Mouse (Mus musculus): ENCODE data around the gene Dmrtb1. TPM values are rescaled to one million over a fixed set of nuclear protein-coding genes. Genes with fewer than 3 reads are reported as not detected.

The Dmrtb1 gene
- polyA plus RNA-seq, 1 experiment from 2014 or later = not detected

DNA sequence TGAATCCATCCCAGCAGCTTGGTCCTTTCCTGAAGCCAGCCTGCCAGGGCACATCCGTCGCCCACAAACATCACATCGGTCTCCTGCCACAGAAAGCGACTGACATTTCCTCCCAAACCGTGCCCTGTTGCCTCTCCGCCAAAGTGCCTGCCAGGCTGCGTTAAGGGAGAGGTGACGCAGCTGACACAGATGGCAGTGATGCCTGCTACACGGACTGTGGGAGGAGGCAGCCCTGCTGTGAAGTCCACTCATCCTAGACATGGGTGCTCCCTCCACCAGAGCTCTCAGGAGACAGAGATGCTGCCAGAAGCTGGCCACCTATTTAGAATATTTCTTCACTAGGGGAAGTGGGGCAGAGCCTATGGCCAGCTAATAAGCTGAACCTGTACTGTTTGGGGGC is 41.4 kb upstream of the Dmrtb1 start:
- 75% methylated on average over 9 of the region's 9 CpGs for WGBS

GRCm38 (mm10) chr4:107720043-107720830 is 36.2 kb upstream of the Dmrtb1 start:
- Histone ChIP-seq H3K36me3 (ENCODE audit: control insufficient read depth, insufficient read depth) (no peaks in the 10 kb centered on the region), H3K27me3 (replicated peaks; ENCODE audit: control insufficient read depth, insufficient read depth, low read length) (no peaks in the 10 kb centered on the region), H3K4me3 (ENCODE audit: low read depth, low read length) (no peak overlapping the region), H3K9me3 (ENCODE audit: control insufficient read depth) (no peaks in the 10 kb centered on the region), H3K4me1 (replicated peaks; ENCODE audit: control insufficient read depth, insufficient read depth, low read length) (no peaks in the 10 kb centered on the region), H3K9ac (ENCODE audit: low read depth, low read length) (no peak overlapping the region), H3K27ac (ENCODE audit: low read depth, low read length) (no peak overlapping the region), H3K4me2 (replicated peaks; ENCODE audit: low read depth) (no peak overlapping the region)
- TF ChIP-seq CTCF (IDR thresholded peaks at IDR 0.05; ENCODE audit: low read depth) = no peak
- WGBS = 48% methylated on average over 11 of the region's 11 CpGs
- ATAC-seq = no peak

More for the DNA sequence above, 41.4 kb upstream of the Dmrtb1 start:
- H3K36me3 ChIP-seq (ENCODE audit: control insufficient read depth, insufficient read depth) = no peaks in the 10 kb centered on the region
- TF ChIP-seq CTCF (IDR thresholded peaks at IDR 0.05; ENCODE audit: low read depth) = no peak
- no peaks in the 10 kb centered on the region for H3K4me1 ChIP-seq (replicated peaks; ENCODE audit: control insufficient read depth, insufficient read depth, low read length)
- H3K4me2 ChIP-seq (replicated peaks; ENCODE audit: low read depth) = no peak overlapping the region
- no peak overlapping the region for H3K4me3 ChIP-seq (ENCODE audit: low read depth, low read length)
- no peaks in the 10 kb centered on the region for H3K9me3 ChIP-seq (ENCODE audit: control insufficient read depth)
- no peak for ATAC-seq
- H3K27me3 ChIP-seq (replicated peaks; ENCODE audit: control insufficient read depth, insufficient read depth, low read length) = no peaks in the 10 kb centered on the region
- H3K9ac ChIP-seq (ENCODE audit: low read depth, low read length) = no peak overlapping the region
- H3K27ac ChIP-seq (ENCODE audit: low read depth, low read length) = no peak overlapping the region

DNA sequence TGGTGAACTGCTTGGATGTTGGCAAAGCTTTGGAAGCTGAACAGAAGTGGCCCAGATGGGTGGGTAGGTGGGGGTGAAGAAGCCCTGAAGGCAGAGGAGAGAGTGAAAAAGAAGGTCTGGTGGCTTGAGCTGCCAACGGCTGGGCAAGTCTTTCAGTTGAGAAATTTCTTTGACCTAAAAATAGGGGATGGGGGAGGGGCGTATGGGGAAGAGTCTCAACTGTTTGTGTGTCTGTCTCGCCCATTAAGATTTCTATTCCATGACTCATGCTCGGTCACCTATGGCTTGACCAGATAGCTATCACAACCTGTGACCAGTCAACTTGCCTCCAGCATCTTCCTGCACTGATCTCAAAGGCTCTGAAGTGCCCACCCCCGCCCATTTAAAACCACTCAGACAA is 35.1 kb upstream of the Dmrtb1 start:
- Histone ChIP-seq H3K36me3 (ENCODE audit: control insufficient read depth, insufficient read depth) (no peaks in the 10 kb centered on the region), H3K27ac (ENCODE audit: low read depth, low read length) (no peak overlapping the region), H3K27me3 (replicated peaks; ENCODE audit: control insufficient read depth, insufficient read depth, low read length) (no peaks in the 10 kb centered on the region), H3K9ac (ENCODE audit: low read depth, low read length) (no peak overlapping the region), H3K4me1 (replicated peaks; ENCODE audit: control insufficient read depth, insufficient read depth, low read length) (no peaks in the 10 kb centered on the region), H3K4me2 (replicated peaks; ENCODE audit: low read depth) (no peak overlapping the region), H3K9me3 (ENCODE audit: control insufficient read depth) (no peaks in the 10 kb centered on the region), H3K4me3 (ENCODE audit: low read depth, low read length) (no peak overlapping the region)
- TF ChIP-seq CTCF (IDR thresholded peaks at IDR 0.05; ENCODE audit: low read depth) = no peak
- ATAC-seq = no peak
- 66% methylated on average over 5 of the region's 5 CpGs for WGBS

DNA sequence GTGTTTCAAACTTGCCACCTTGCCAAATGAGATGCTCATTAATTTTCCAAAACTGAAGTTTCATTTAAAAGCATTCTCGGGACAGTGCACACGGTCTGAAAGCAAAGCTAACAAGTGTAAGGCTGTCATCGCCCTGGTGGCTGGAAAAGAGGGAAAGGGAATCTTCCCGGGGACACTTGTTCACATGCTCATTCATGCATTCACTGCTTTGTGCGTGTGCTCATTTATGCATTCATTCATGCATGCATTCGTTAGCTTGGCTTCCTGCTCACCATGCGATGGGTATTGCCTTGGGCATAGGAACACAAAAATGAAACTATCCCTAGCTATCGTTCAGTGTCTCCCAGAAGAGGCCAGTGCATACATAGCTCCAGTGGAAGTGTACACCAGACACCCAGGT is 34.7 kb upstream of the Dmrtb1 start:
- Histone ChIP-seq H3K27me3 (replicated peaks; ENCODE audit: control insufficient read depth, insufficient read depth, low read length) (no peaks in the 10 kb centered on the region), H3K36me3 (ENCODE audit: control insufficient read depth, insufficient read depth) (no peaks in the 10 kb centered on the region), H3K27ac (ENCODE audit: low read depth, low read length) (no peak overlapping the region), H3K4me1 (replicated peaks; ENCODE audit: control insufficient read depth, insufficient read depth, low read length) (no peaks in the 10 kb centered on the region), H3K9ac (ENCODE audit: low read depth, low read length) (no peak overlapping the region), H3K4me2 (replicated peaks; ENCODE audit: low read depth) (no peak overlapping the region), H3K9me3 (ENCODE audit: control insufficient read depth) (no peaks in the 10 kb centered on the region), H3K4me3 (ENCODE audit: low read depth, low read length) (no peak overlapping the region)
- ATAC-seq = no peak
- WGBS = 83% methylated on average over 8 of the region's 8 CpGs
- no peak for TF ChIP-seq CTCF (IDR thresholded peaks at IDR 0.05; ENCODE audit: low read depth)

GRCm38 (mm10) chr4:107717718-107718313 is 33.8 kb upstream of the Dmrtb1 start:
- Histone ChIP-seq H3K4me2 (replicated peaks; ENCODE audit: low read depth) (no peak overlapping the region), H3K4me3 (ENCODE audit: low read depth, low read length) (no peak overlapping the region), H3K27me3 (replicated peaks; ENCODE audit: control insufficient read depth, insufficient read depth, low read length) (no peaks in the 10 kb centered on the region), H3K36me3 (ENCODE audit: control insufficient read depth, insufficient read depth) (no peaks in the 10 kb centered on the region), H3K4me1 (replicated peaks; ENCODE audit: control insufficient read depth, insufficient read depth, low read length) (no peaks in the 10 kb centered on the region), H3K9me3 (ENCODE audit: control insufficient read depth) (no peaks in the 10 kb centered on the region), H3K27ac (ENCODE audit: low read depth, low read length) (no peak overlapping the region), H3K9ac (ENCODE audit: low read depth, low read length) (no peak overlapping the region)
- WGBS = 73% methylated on average over 8 of the region's 8 CpGs
- TF ChIP-seq CTCF (IDR thresholded peaks at IDR 0.05; ENCODE audit: low read depth) = no peak
- no peak for ATAC-seq

- H3K36me3 ChIP-seq (ENCODE audit: control insufficient read depth, insufficient read depth) = no peaks in the 10 kb centered on the region
- H3K27ac ChIP-seq (ENCODE audit: low read depth, low read length) = no peak overlapping the region
- no peaks in the 10 kb centered on the region for H3K27me3 ChIP-seq (replicated peaks; ENCODE audit: control insufficient read depth, insufficient read depth, low read length)
- no peak for ATAC-seq
- no peak overlapping the region for H3K4me3 ChIP-seq (ENCODE audit: low read depth, low read length)
- 65% methylated on average over 9 of the region's 9 CpGs for WGBS
- H3K4me2 ChIP-seq (replicated peaks; ENCODE audit: low read depth) = no peak overlapping the region
- no peak overlapping the region for H3K9ac ChIP-seq (ENCODE audit: low read depth, low read length)
- no peaks in the 10 kb centered on the region for H3K9me3 ChIP-seq (ENCODE audit: control insufficient read depth)
- no peaks in the 10 kb centered on the region for H3K4me1 ChIP-seq (replicated peaks; ENCODE audit: control insufficient read depth, insufficient read depth, low read length)
- TF ChIP-seq CTCF (IDR thresholded peaks at IDR 0.05; ENCODE audit: low read depth) = no peak
Measured at GRCm38 (mm10) chr4:107716754-107717299, 32.8 kb upstream of the Dmrtb1 start.

Data from intestine, postnatal 0 days (tissue).